Mouse (Mus musculus) hindbrain, postnatal 0 days (tissue): ENCODE results near the gene Cd247. TPM values are rescaled to one million over a fixed set of nuclear protein-coding genes. Genes with fewer than 3 reads are reported as not detected.
A peak's percentile ranks its signal among the peaks of the same experiment; 100 is the strongest.

Experiments used
- ATAC-seq: fragments of 200-750 bp; cut with Nextera tagmentation; 2 replicates; pipeline ENCODE4 v1.8.0; 2017; ENCODE audit warnings: mild to moderate bottlenecking, moderate TSS enrichment, moderate library complexity
- DNase-seq: peaks from one replicate; pipeline ENCODE4 v3.0.0-alpha.2; 2015; ENCODE audit warnings: low spot score
- H3K27ac ChIP-seq: fragments of 300-500 bp; sonication (generic); 2 replicates; pipeline ENCODE4 v1.5.1; 2014; ENCODE audit warnings: mild to moderate bottlenecking
- H3K27me3 ChIP-seq: fragments of 300-500 bp; sonication (generic); 2 replicates; pipeline ENCODE4 v1.6.1; 2014; ENCODE audit warnings: low read length, mixed read lengths; ENCODE audit not compliant: insufficient read depth
- H3K36me3 ChIP-seq: fragments of 300-500 bp; sonication (generic); 2 replicates; pipeline ENCODE4 v1.6.1; 2014; ENCODE audit warnings: low read length, mixed read lengths; ENCODE audit not compliant: insufficient read depth
- H3K4me1 ChIP-seq: fragments of 300-500 bp; sonication (generic); 2 replicates; pipeline ENCODE4 v1.6.1; 2014; ENCODE audit warnings: antibody characterized with exemption, low read length, mixed read lengths; ENCODE audit not compliant: insufficient read depth
- H3K4me2 ChIP-seq: fragments of 300-500 bp; sonication (generic); 2 replicates; pipeline ENCODE4 v1.6.1; 2014; ENCODE audit warnings: low read depth, mild to moderate bottlenecking, low read length, moderate library complexity, mixed read lengths
- H3K4me3 ChIP-seq: fragments of 300-500 bp; sonication (generic); 2 replicates; pipeline ENCODE4 v1.5.1; 2014; ENCODE audit warnings: low read length
- H3K9ac ChIP-seq: fragments of 300-500 bp; sonication (generic); replicated peaks from 2 replicates; pipeline ENCODE4 v1.6.1; 2014; ENCODE audit warnings: mild to moderate bottlenecking, low read length, moderate library complexity, mixed read lengths
- H3K9me3 ChIP-seq: fragments of 300-500 bp; sonication (generic); 2 replicates; pipeline ENCODE4 v1.6.1; 2016; ENCODE audit warnings: low read length, mixed read lengths
- CTCF ChIP-seq: IDR thresholded peaks from 2 replicates; pipeline ENCODE4 v1.5.1; 2016; ENCODE audit warnings: antibody characterized with exemption, control low read depth, low read depth
- WGBS: fragments of 180-500 bp; shearing (Covaris S2); extraction: QIAGEN DNeasy Blood & Tissue Kit; methylation state at CpG from one replicate; pipeline ENCODE4 v1.1.7; 2014; 5-methylcytosine and 5-hydroxymethylcytosine counted together
- polyA plus RNA-seq: library from polyadenylated mRNA; unstranded; fragments of >200 nt; fragmentation: Nextera tagmentation; extraction: Ambion mirVana; gene quantifications from 2 replicates; pipeline ENCODE4 v1.2.1, GENCODE M21; 2015
- total RNA-seq: library from RNA; depleted of rRNA; stranded (reverse); fragments of >200 nt; gene quantifications from 2 replicates; pipeline ENCODE4 v1.2.3, GENCODE M21; 2014

Gene Cd247
- total and polyA plus RNA-seq, 2 experiments from 2014 or later = 0.39 TPM; not detected in 1

GRCm38 (mm10) chr1:165903596-165903995 lies 115.1 kb downstream of the Cd247 start:
- ATAC-seq (no peak), DNase-seq (no peak)
- H3K27ac ChIP-seq = no peak overlapping the region
- no peak overlapping the region for H3K4me2 ChIP-seq
- peaks cover 14% of the 10 kb centered on the region for H3K36me3 ChIP-seq
- no peaks in the 10 kb centered on the region for H3K9me3 ChIP-seq
- no peak for TF ChIP-seq CTCF
- no peaks in the 10 kb centered on the region for H3K4me1 ChIP-seq
- H3K4me3 ChIP-seq = no peak overlapping the region
- no peak overlapping the region for H3K9ac ChIP-seq
- no peaks in the 10 kb centered on the region for H3K27me3 ChIP-seq
- 60% methylated on average over 1 of the region's 1 CpGs for WGBS

- DNase-seq (no peak), ATAC-seq (no peak)
- TF ChIP-seq CTCF = no peak
- 93% methylated on average over 2 of the region's 2 CpGs for WGBS
- Histone ChIP-seq H3K27me3 (no peaks in the 10 kb centered on the region), H3K4me1 (no peaks in the 10 kb centered on the region), H3K9ac (no peak overlapping the region), H3K36me3 (peaks cover 12% of the 10 kb centered on the region; the same call in 1 of the 2 replicates), H3K9me3 (no peaks in the 10 kb centered on the region), H3K4me3 (no peak overlapping the region), H3K4me2 (no peak overlapping the region), H3K27ac (no peak overlapping the region)
Observed at GRCm38 (mm10) chr1:165908153-165908552, 119.7 kb downstream of the Cd247 start.

GRCm38 (mm10) chr1:165908806-165909205 lies 120.3 kb downstream of the Cd247 start:
- no peak for ATAC-seq
- Histone ChIP-seq H3K27me3 (no peaks in the 10 kb centered on the region), H3K4me1 (no peaks in the 10 kb centered on the region), H3K9ac (no peak overlapping the region), H3K27ac (no peak overlapping the region), H3K4me3 (no peak overlapping the region), H3K36me3 (peaks cover 12% of the 10 kb centered on the region; the same call in 1 of the 2 replicates), H3K9me3 (no peaks in the 10 kb centered on the region), H3K4me2 (no peak overlapping the region)
- 71% methylated on average over 3 of the region's 3 CpGs for WGBS
- no peak for DNase-seq
- TF ChIP-seq CTCF = no peak

- Histone ChIP-seq H3K9me3 (no peaks in the 10 kb centered on the region), H3K4me3 (no peak overlapping the region), H3K36me3 (peaks cover 12% of the 10 kb centered on the region; the same call in 1 of the 2 replicates), H3K4me1 (no peaks in the 10 kb centered on the region; the same call in 1 of the 2 replicates), H3K27me3 (no peaks in the 10 kb centered on the region), H3K4me2 (no peak overlapping the region), H3K27ac (no peak overlapping the region), H3K9ac (no peak overlapping the region)
- DNase-seq = peak; percentile 12
- TF ChIP-seq CTCF = no peak
- ATAC-seq = no peak
- WGBS = 61% methylated on average over 3 of the region's 3 CpGs
Observed at GRCm38 (mm10) chr1:165909471-165909870, 121.0 kb downstream of the Cd247 start.

GRCm38 (mm10) chr1:165913720-165914415 lies 125.4 kb downstream of the Cd247 start:
- H3K4me2 ChIP-seq = no peak overlapping the region
- H3K4me3 ChIP-seq = no peak overlapping the region
- H3K4me1 ChIP-seq = no peaks in the 10 kb centered on the region; the same call in 1 of the 2 replicates
- no peak for TF ChIP-seq CTCF
- no peak overlapping the region for H3K9ac ChIP-seq
- H3K9me3 ChIP-seq = no peaks in the 10 kb centered on the region
- peak; percentile 66 for DNase-seq
- 0 out of 2 replicates have a peak overlapping the region, but pooled peaks have one; percentile 8 for H3K27ac ChIP-seq
- no peaks in the 10 kb centered on the region for H3K27me3 ChIP-seq
- H3K36me3 ChIP-seq = peaks cover under 1% of the 10 kb centered on the region; the same call in 1 of the 2 replicates
- peak; percentile 73 for ATAC-seq
- WGBS = 38% methylated on average over 2 of the region's 2 CpGs

- Histone ChIP-seq H3K27ac (peak overlapping the region; percentile 8; the same call in 1 of the 2 replicates), H3K4me2 (no peak overlapping the region)
Observed at GRCm38 (mm10) chr1:165914416-165914801, 125.9 kb downstream of the Cd247 start.

GRCm38 (mm10) chr1:165921026-165921425 lies 132.5 kb downstream of the Cd247 start:
- H3K9ac ChIP-seq = no peak overlapping the region
- WGBS = 77% methylated on average over 3 of the region's 3 CpGs

More at GRCm38 (mm10) chr1:165914416-165914801, 125.9 kb downstream of the Cd247 start:
- WGBS = 27% methylated on average over 2 of the region's 2 CpGs
- no peak for TF ChIP-seq CTCF
- no peak for DNase-seq
- Histone ChIP-seq H3K9ac (no peak overlapping the region), H3K36me3 (no peaks in the 10 kb centered on the region), H3K4me3 (no peak overlapping the region), H3K27me3 (no peaks in the 10 kb centered on the region), H3K9me3 (no peaks in the 10 kb centered on the region), H3K4me1 (no peaks in the 10 kb centered on the region; the same call in 1 of the 2 replicates)
- ATAC-seq = no peak

More at GRCm38 (mm10) chr1:165921026-165921425, 132.5 kb downstream of the Cd247 start:
- DNase-seq (no peak), ATAC-seq (no peak)
- no peaks in the 10 kb centered on the region for H3K9me3 ChIP-seq
- H3K27me3 ChIP-seq = no peaks in the 10 kb centered on the region
- H3K4me2 ChIP-seq = no peak overlapping the region
- H3K36me3 ChIP-seq = no peaks in the 10 kb centered on the region
- no peak overlapping the region for H3K4me3 ChIP-seq
- no peaks in the 10 kb centered on the region for H3K4me1 ChIP-seq
- TF ChIP-seq CTCF = no peak
- no peak overlapping the region for H3K27ac ChIP-seq
